In genomic region chr19:18650473-18650872, GRCm38 (mm10) we compare ENCODE assay signal across 31 mouse cellular contexts. TPM values are rescaled to one million over a fixed set of nuclear protein-coding genes. Genes with fewer than 3 reads are reported as not detected.
DNase-seq lines count a peak whose midpoint lies in the region; ATAC-seq and TF ChIP-seq lines count a peak whose summit lies in the region.
"Had no signal": no experiment of that assay in that cellular context is flagged by ENCODE, and none has a peak within 500 bp of the region (broad histone marks: within the 10 kb centered on the region; RNA-seq: fewer than 3 reads in every experiment).

No protein-coding gene starts in this region.

- ATAC-seq in liver, embryonic 11.5 days (replicated peaks; ENCODE audit: low FRiP score) = peak; percentile 59
- no peak for ATAC-seq in liver, embryonic 16.5 days (ENCODE audit: low read depth)
- ATAC-seq in hindbrain, embryonic 16.5 days = no peak
- no peak for ATAC-seq in frontal cortex, adult (ENCODE audit: low TSS enrichment)
- ATAC-seq: inflammation-experienced regulatory T-cells, adult 6 months had no signal

- H3K27ac ChIP-seq in heart, adult 2 months = no peak overlapping the region
- H3K27ac ChIP-seq in liver, embryonic 11.5 days (ENCODE audit: low read depth, low read length) = peak overlapping the region; percentile 67
- peak overlapping the region; percentile 55; the same call in 1 of the 2 replicates for H3K27ac ChIP-seq in liver, embryonic 16.5 days (ENCODE audit: low read length)
- H3K27ac ChIP-seq in hindbrain, embryonic 16.5 days (ENCODE audit: low read depth, low read length) = no peak overlapping the region
- H3K27ac ChIP-seq: embryonic facial prominence, embryonic 13.5 days; forebrain, embryonic 12.5 days; heart, embryonic 13.5 days; hindbrain, embryonic 14.5 days; layer of hippocampus, adult 2 months; neural tube, embryonic 12.5 days; stomach, postnatal 0 days had no signal

- H3K27me3 ChIP-seq in heart, adult 2 months (ENCODE audit: control insufficient read depth, insufficient read depth, low read length) = no peaks in the 10 kb centered on the region
- H3K27me3 ChIP-seq in liver, embryonic 11.5 days (replicated peaks; ENCODE audit: control insufficient read depth, insufficient read depth, low read length) = no peaks in the 10 kb centered on the region
- H3K27me3 ChIP-seq in liver, embryonic 16.5 days (ENCODE audit: control insufficient read depth, insufficient read depth, low read depth, low read length) = no peaks in the 10 kb centered on the region
- no peaks in the 10 kb centered on the region for H3K27me3 ChIP-seq in hindbrain, embryonic 16.5 days (replicated peaks; ENCODE audit: control insufficient read depth, insufficient read depth, low read length)
- H3K27me3 ChIP-seq: embryonic facial prominence, embryonic 13.5 days; forebrain, embryonic 12.5 days; heart, embryonic 13.5 days; neural tube, embryonic 12.5 days had no signal

- H3K79me2 ChIP-seq in heart, adult 2 months (replicated peaks; ENCODE audit: control insufficient read depth, insufficient read depth, low read length) = no peaks in the 10 kb centered on the region

- no peaks in the 10 kb centered on the region; the same call in 1 of the 2 replicates for H3K4me1 ChIP-seq in heart, adult 2 months (ENCODE audit: control insufficient read depth, insufficient read depth, low read length)
- H3K4me1 ChIP-seq in liver, embryonic 11.5 days (replicated peaks; ENCODE audit: control insufficient read depth, insufficient read depth, low read length) = peaks cover 57% of the 10 kb centered on the region
- H3K4me1 ChIP-seq in liver, embryonic 16.5 days (ENCODE audit: control insufficient read depth, low read depth, low read length) = peaks cover 44% of the 10 kb centered on the region
- no peaks in the 10 kb centered on the region for H3K4me1 ChIP-seq in hindbrain, embryonic 16.5 days (ENCODE audit: control insufficient read depth, insufficient read depth, low read depth, low read length)
- H3K4me1 ChIP-seq: embryonic facial prominence, embryonic 13.5 days; forebrain, embryonic 12.5 days; neural tube, embryonic 12.5 days had no signal

- H3K36me3 ChIP-seq in heart, adult 2 months (ENCODE audit: control insufficient read depth, insufficient read depth, low read length) = no peaks in the 10 kb centered on the region
- no peaks in the 10 kb centered on the region for H3K36me3 ChIP-seq in liver, embryonic 11.5 days (ENCODE audit: control insufficient read depth, insufficient read depth, low read length)
- H3K36me3 ChIP-seq in liver, embryonic 16.5 days (ENCODE audit: control insufficient read depth, insufficient read depth) = no peaks in the 10 kb centered on the region
- no peaks in the 10 kb centered on the region for H3K36me3 ChIP-seq in hindbrain, embryonic 16.5 days (ENCODE audit: control insufficient read depth, insufficient read depth, low read length)
- H3K36me3 ChIP-seq: forebrain, embryonic 12.5 days; heart, embryonic 13.5 days; neural tube, embryonic 12.5 days had no signal

- H3K9me3 ChIP-seq in liver, embryonic 11.5 days (ENCODE audit: control insufficient read depth, low read length) = no peaks in the 10 kb centered on the region
- no peaks in the 10 kb centered on the region for H3K9me3 ChIP-seq in liver, embryonic 16.5 days (replicated peaks; ENCODE audit: control insufficient read depth, low read length)
- H3K9me3 ChIP-seq in hindbrain, embryonic 16.5 days (ENCODE audit: control insufficient read depth, low read length) = no peaks in the 10 kb centered on the region
- H3K9me3 ChIP-seq: embryonic facial prominence, embryonic 13.5 days; forebrain, embryonic 12.5 days; heart, embryonic 13.5 days; neural tube, embryonic 12.5 days had no signal

- H3K9ac ChIP-seq in heart, adult 2 months (ENCODE audit: low read depth, low read length) = no peak overlapping the region
- H3K9ac ChIP-seq in liver, embryonic 11.5 days (ENCODE audit: low read depth, low read length) = no peak overlapping the region
- no peak overlapping the region for H3K9ac ChIP-seq in liver, embryonic 16.5 days (ENCODE audit: low read depth, low read length)
- H3K9ac ChIP-seq in hindbrain, embryonic 16.5 days (ENCODE audit: low read depth, low read length) = no peak overlapping the region
- H3K9ac ChIP-seq: embryonic facial prominence, embryonic 13.5 days; forebrain, embryonic 12.5 days; heart, embryonic 13.5 days; hindbrain, embryonic 14.5 days; lung, embryonic 14.5 days; neural tube, embryonic 12.5 days had no signal

- DNase-seq in heart, adult 11 months = peak; percentile 82
- DNase-seq in heart, adult 2 months = no peak
- no peak for DNase-seq in liver, embryonic 11.5 days (ENCODE audit: low spot score)
- DNase-seq in lung, postnatal 4 days = no peak
- DNase-seq in embryo, embryonic 11 days = no peak
- DNase-seq: adrenal gland, postnatal 14 days; cerebellum, adult 11 months; cerebellum, adult 9-10 months; cerebellum, postnatal 36 days; gastrocnemius, postnatal 36 days; heart, postnatal 10 days; kidney, adult 11 months; kidney, postnatal 36 days; left cerebral cortex, postnatal 4 days; lung, embryonic 14.5 days; lung, postnatal 14 days; midbrain, embryonic 14.5 days; right cerebral cortex, adult 18-20 months; thymus, adult 18-20 months; thymus, postnatal 25 days had no signal

- 64% methylated on average over 6 of the region's 6 CpGs for WGBS in heart, adult 2 months
- WGBS in liver, embryonic 11.5 days = 33% methylated on average over 6 of the region's 6 CpGs
- 26% methylated on average over 6 of the region's 6 CpGs for WGBS in liver, embryonic 16.5 days (ENCODE audit: insufficient replicate concordance)
- WGBS in hindbrain, embryonic 16.5 days = 80% methylated on average over 6 of the region's 6 CpGs

- intact Hi-C loops in heart, adult 2 months (cut with DNase I) = no loop called here

- TF ChIP-seq POLR2A in heart, adult 2 months (IDR thresholded peaks at IDR 0.05; ENCODE audit: insufficient read depth, low read depth, low read length) = no peak

- H3K4me2 ChIP-seq in liver, embryonic 11.5 days = peak overlapping the region; percentile 51
- peak overlapping the region; percentile 28; the same call in 1 of the 2 replicates for H3K4me2 ChIP-seq in liver, embryonic 16.5 days (ENCODE audit: low read depth, low read length)
- no peak overlapping the region for H3K4me2 ChIP-seq in hindbrain, embryonic 16.5 days (ENCODE audit: low read length)
- H3K4me2 ChIP-seq: embryonic facial prominence, embryonic 13.5 days; forebrain, embryonic 12.5 days; heart, embryonic 13.5 days; hindbrain, embryonic 14.5 days; lung, embryonic 14.5 days; neural tube, embryonic 12.5 days had no signal

- no peak for TF ChIP-seq CTCF in heart, adult 2 months (IDR thresholded peaks at IDR 0.05)

- TF ChIP-seq EP300 in heart, adult 2 months (IDR thresholded peaks at IDR 0.05; ENCODE audit: insufficient read depth, low read depth, low read length) = no peak

- H3K4me3 ChIP-seq in heart, adult 2 months = no peak overlapping the region
- H3K4me3 ChIP-seq in liver, embryonic 11.5 days (ENCODE audit: low read depth, low read length) = no peak overlapping the region
- no peak overlapping the region for H3K4me3 ChIP-seq in liver, embryonic 16.5 days (ENCODE audit: low read depth, low read length)
- H3K4me3 ChIP-seq in hindbrain, embryonic 16.5 days (ENCODE audit: low read length) = no peak overlapping the region
- H3K4me3 ChIP-seq: embryonic facial prominence, embryonic 13.5 days; forebrain, embryonic 12.5 days; heart, embryonic 13.5 days; layer of hippocampus, adult 2 months; neural tube, embryonic 12.5 days had no signal

RNA-seq across cellular contexts. Expression of gene Nmrk1, which starts 18.7 kb away (rescaled TPM):
- total RNA-seq in heart, adult 2 months (2021) = 1 to 10 TPM; 2.3 to 2.5 TPM
- 5.4 and 9.7 TPM in 2 replicates for polyA plus RNA-seq in heart, adult 2 months (2012; rRNA removed)
- polyA plus RNA-seq in liver, embryonic 11.5 days (2014; fragmentation: Nextera tagmentation; extraction: Ambion mirVana) = 12.4 and 12.5 TPM in 2 replicates
- polyA plus RNA-seq in liver, embryonic 16.5 days (2015; fragmentation: Nextera tagmentation; extraction: Ambion mirVana) = 5.6 and 6.1 TPM in 2 replicates
- polyA plus RNA-seq in hindbrain, embryonic 16.5 days (2015; fragmentation: Nextera tagmentation; extraction: Ambion mirVana) = 10.1 and 11.1 TPM in 2 replicates

RNA-seq across cellular contexts. Expression of gene Ostf1, which starts 18.9 kb away (rescaled TPM):
- 10 to 100 TPM; 35.3 to 37.6 TPM for total RNA-seq in heart, adult 2 months (2021)
- polyA plus RNA-seq in heart, adult 2 months (2012; rRNA removed) = 29.5 and 31.5 TPM in 2 replicates
- 86.8 and 92.2 TPM in 2 replicates for polyA plus RNA-seq in liver, embryonic 11.5 days (2014; fragmentation: Nextera tagmentation; extraction: Ambion mirVana)
- polyA plus RNA-seq in liver, embryonic 16.5 days (2015; fragmentation: Nextera tagmentation; extraction: Ambion mirVana) = 58.2 and 60.6 TPM in 2 replicates
- 59.1 and 60.9 TPM in 2 replicates for polyA plus RNA-seq in hindbrain, embryonic 16.5 days (2015; fragmentation: Nextera tagmentation; extraction: Ambion mirVana)

RNA-seq across cellular contexts. Expression of gene Carnmt1, which starts 20.1 kb away (rescaled TPM):
- 10 to 100 TPM; 32.8 to 36.4 TPM for total RNA-seq in heart, adult 2 months (2021)
- polyA plus RNA-seq in heart, adult 2 months (2012; rRNA removed) = 13.0 and 23.3 TPM in 2 replicates
- polyA plus RNA-seq in liver, embryonic 11.5 days (2014; fragmentation: Nextera tagmentation; extraction: Ambion mirVana) = 44.7 and 45.1 TPM in 2 replicates
- polyA plus RNA-seq in liver, embryonic 16.5 days (2015; fragmentation: Nextera tagmentation; extraction: Ambion mirVana) = 12.0 and 12.6 TPM in 2 replicates
- polyA plus RNA-seq in hindbrain, embryonic 16.5 days (2015; fragmentation: Nextera tagmentation; extraction: Ambion mirVana) = 16.3 and 18.7 TPM in 2 replicates

Comparison
In these comparisons a context has a peak if more than half of its experiments do, and no peak if none do; other contexts are left out.
1. H3K27ac ChIP-seq: peak in liver, embryonic 11.5 days (single experiment) and liver, embryonic 16.5 days (single experiment); none in heart, adult 2 months (single experiment) and hindbrain, embryonic 16.5 days (single experiment).